Mouse (Mus musculus) liver, postnatal 0 days (tissue): ENCODE data around the gene Gcc2.
"Not testable (repeated sequence)": the region's sequence is repeated elsewhere in the genome, so short reads cannot be mapped to it uniquely, and the experiment has no call there.

Experiments
- CTCF ChIP-seq: sonication (generic); IDR thresholded peaks from 2 replicates; pipeline ENCODE4 v1.5.1; 2016; ENCODE audit warnings: antibody characterized with exemption, low read depth
- EP300 ChIP-seq: IDR thresholded peaks from 2 replicates; pipeline ENCODE4 v1.6.1; 2016; ENCODE audit warnings: antibody characterized with exemption, low read depth, mild to moderate bottlenecking

DNA sequence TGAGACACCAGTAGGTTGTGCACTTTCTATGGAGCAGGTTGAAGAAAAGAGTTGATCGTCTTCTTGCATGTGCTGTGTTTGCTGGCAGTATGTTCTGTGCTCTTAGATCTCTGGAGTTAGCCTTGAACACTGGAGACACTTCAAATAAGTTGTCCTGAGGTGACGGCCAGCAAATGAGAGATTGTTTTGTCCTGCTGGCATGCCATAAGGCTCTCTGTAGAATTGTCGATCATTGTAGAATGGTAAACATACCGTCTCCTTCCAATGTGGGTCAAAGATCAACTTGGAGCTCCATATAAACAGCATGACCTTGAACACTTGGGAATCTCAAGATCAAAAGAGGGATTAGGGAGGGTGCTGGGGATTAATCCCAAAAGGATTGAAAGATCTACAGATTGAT lies 28.9 kb upstream of the Gcc2 start:
- not testable (repeated sequence) for TF ChIP-seq CTCF, EP300
